Mouse (Mus musculus) heart, adult 8-10 months (tissue): Measurements from ENCODE around the gene Ppil6. TPM values are rescaled to one million over a fixed set of nuclear protein-coding genes. Genes with fewer than 3 reads are reported as not detected.

Experiments
- DNase-seq: peaks from one replicate; pipeline ENCODE4 v3.0.0; 2022; ENCODE audit warnings: low spot score
- total RNA-seq, 4 experiments: library from RNA; stranded (reverse); gene quantifications; 2 replicates each; pipeline ENCODE4 v1.2.4; 2022

Ppil6 gene
- total RNA-seq, 4 experiments from 2014 or later, result 0.78 to 1.4 (median 1.1) TPM

DNA sequence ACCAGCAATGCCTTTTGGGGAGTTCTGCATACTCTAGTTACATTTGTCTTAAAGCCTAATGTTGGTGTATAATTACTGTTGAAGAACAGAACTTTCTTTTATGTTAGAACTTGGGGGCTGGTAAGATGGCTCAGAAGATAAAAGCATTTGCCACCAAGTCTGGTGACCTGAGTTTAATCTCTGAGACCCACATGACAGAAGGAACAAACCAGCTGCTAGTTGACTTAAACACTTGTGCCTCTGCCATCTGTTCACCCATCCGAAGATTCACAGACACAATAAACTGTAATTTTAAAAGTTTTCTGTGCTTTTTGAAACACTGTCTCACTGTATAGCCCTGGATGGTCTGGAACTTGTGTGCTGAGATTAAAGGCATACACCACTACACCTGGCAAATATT is 35.5 kb downstream of the Ppil6 start:
- no peak for DNase-seq

DNA sequence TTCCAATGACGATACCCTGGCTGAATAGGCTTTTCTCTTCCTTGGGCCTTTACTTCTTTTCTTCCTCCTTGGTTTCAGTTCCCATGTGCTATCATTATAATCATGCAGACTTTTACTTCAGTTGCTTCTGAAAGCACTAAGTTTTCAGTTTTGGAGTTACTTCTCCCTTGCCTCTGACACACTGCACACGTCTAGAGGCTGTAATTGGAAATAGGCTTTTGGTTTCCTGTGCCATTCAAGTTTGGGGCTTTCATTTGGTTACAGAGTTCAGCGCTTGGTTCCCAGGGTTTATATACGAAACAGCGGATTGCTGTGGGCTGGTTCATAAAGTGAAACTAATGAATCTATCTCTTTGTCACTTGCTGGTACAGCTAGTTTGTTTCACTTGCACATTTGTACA is 39.7 kb downstream of the Ppil6 start:
- no peak for DNase-seq

DNA sequence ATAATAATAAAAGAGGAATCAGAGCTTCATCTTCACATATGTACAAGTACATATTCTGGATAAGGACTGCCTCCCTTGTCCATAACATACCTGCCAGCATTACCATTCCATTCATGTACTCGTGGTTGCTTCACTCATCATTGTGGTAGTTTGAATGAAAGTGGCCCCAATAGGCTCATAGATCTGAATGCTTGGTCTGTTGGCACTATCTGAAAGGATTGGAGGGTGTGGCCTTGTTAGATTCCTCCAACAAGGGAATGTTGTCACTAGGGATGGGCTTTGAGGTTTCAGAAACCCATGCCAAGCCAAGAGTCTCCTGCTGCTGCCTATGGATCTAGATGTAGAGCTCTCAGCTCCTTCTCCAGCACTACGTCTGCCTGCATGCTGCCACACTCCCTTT is 45.8 kb downstream of the Ppil6 start:
- no peak for DNase-seq

DNA sequence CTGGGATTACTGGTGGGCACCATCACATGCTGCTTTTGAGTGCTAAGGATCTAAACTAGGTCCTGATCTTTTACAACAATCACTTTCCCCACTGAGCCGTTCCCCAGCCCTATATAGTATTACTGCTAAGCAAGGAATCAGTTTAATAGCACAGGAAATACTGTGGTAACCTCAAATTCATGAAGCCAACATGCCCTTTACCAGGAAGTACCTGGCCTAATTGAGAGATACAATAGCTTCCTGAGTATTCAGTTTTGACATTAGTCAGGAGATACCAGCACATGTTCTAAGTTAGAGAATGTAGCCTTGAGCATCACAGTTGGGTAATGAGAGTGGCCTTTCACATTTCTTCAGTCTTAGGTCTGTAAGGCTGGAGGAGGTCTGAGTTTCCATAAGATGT is 46.5 kb downstream of the Ppil6 start:
- no peak for DNase-seq

DNA sequence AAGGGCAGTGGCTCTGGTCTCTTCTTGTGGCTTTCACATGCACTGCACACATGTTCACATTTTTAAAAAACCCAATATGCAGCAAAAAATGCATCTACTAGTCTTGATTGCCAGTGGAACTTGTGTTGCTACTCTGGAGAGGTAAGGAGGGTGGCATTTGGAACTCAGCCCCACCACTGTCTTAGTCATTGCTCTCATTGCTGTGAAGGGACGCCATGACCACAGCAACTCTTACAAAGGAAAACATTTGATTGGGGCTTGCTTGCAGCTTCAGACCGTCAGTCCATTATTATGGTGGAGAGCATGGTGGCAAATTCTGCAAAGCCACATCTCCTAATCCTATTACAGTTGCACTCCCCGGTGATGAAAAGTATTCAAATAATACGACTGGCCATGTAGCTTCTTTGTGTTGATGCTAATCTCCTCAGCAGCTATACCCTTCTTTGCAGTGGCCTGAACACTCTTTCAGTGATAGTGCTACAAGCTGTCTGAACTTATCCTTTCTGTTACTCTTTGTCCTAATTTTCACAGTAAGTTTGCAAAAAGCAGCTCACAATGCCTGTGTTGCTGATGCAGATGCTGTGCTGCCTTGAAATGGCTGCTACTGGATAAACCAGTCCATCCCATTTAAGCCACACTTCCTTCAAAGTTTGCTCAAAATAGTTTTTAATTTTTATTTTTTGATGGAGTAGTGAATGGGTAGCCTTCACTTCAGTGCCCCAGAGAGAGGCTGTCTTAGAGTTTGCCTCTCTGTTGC is 47.2 kb downstream of the Ppil6 start:
- DNase-seq, result no peak

DNA sequence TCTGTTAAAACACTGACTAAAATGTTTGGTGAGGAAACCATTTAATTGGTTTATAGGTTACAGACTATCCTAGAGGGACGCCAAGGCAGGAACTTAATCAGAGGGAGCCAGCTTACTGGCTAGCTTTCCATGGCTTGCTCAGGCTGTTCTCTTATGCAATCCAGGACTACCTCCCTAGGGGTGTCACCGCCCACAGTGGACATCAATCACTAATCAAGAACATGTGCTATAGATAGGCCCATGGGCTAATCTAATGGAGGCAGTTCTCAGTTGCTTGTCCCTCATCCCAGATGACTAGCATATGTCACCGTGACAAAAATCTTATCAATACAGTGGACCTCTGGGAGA is 47.7 kb downstream of the Ppil6 start:
- DNase-seq, result no peak

DNA sequence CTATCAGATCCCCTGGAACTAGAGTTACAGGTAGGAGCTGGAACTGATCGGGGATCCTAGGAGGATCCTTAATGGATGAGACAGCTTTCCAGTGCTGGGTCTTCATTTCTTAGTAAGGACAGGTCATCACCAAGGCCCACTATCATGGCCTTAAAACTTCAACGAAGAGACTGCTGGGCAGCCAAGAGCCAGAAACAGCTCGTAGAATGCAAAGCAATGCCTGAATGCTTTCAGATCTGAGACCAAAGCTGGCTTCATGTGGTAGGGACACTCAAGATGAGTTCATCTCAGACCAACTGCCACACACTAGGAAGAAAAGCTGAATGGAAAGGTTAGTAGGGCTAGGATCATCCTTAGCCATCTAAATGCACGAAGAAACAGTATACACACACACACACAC is 48.7 kb downstream of the Ppil6 start:
- DNase-seq, result no peak

DNA sequence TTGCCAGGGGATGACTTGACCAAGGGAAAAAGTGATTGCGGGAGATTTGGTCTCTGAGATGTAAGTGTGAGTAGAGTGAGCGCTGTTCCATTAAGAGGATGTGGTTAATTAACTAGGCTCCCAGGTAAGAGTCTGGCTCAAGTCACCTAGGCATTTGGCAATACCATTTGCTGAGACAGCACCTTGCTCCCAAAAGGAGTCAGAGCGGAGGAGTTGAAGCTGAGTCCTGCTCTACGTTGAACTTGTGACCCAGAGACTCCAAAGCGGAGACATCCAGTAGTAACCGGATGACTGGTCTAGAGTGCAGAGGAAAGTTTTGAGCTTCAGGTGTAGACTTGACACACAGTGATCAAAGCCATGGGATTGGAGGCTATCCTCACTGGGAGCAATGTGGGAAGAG is 51.8 kb downstream of the Ppil6 start:
- DNase-seq, result no peak

DNA sequence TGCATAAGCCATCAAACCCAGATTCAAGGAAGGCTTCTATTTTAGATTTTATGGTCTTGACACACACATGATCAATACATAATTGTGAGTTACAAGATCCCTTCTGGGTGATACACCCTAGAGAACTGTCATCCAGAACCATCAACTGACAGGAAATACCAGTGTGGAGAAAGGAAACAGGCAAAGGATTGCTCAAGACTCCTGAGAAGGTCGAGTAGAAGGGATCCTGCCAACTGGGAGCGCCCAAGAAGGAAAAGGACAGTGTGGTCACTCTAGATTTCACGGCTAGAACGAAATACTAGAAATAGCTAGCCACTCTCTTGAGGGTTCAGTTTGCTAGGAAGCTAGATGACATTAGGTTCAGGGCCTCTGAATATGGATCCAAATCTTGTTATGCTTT is 53.2 kb downstream of the Ppil6 start:
- DNase-seq, result no peak

DNA sequence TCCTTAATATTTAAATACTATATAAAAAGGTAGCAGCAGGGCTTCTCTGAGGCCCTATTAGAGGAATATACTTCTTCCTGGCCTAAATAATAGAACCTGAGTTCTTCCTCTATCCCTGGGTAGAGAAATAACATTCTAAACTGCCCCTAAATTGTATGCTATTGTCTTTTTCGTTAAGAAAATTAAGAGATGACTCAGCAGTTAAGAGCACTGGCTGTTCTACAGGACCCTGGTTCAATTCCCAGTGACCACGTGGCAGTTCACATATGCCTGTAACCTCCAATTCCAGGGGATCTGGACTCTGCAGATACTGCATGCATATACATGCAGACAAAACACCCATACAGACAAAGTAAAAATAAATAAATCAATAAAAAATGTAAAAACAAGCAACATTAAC is 53.6 kb downstream of the Ppil6 start:
- no peak for DNase-seq

DNA sequence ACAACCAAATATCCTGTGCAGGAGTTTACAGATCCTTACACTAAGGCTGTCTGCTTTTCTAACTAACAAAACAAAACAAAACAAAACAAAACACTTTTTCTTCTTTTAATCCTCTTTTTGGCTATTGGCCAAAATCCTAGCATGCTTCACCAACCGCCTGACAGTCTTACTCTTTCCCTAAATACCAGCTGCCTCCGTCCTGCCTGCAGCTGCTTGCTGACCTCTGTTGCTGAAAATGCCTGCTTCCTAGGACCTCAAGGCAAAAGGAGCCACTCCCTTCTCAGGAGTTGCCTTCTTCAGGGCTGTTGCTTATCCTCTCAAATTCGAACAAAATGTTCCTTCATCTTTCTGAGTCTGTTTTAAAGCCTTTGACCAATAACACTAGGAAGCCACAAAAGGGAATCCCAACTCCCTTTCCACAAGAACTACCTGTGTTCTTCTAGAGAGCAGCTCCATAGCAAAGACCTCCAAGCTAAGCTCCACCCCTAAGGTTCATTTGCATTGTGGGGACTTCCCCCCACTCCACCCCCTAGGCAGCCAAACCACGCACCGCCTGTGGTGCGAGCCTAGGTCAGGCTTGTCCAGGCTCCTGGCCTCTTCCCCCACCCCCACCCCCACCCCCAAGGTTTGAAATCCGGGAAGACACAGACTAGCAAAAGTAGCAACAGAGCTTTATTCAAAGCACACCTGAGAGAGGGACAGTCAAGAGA is 54.4 kb downstream of the Ppil6 start:
- no peak for DNase-seq

DNA sequence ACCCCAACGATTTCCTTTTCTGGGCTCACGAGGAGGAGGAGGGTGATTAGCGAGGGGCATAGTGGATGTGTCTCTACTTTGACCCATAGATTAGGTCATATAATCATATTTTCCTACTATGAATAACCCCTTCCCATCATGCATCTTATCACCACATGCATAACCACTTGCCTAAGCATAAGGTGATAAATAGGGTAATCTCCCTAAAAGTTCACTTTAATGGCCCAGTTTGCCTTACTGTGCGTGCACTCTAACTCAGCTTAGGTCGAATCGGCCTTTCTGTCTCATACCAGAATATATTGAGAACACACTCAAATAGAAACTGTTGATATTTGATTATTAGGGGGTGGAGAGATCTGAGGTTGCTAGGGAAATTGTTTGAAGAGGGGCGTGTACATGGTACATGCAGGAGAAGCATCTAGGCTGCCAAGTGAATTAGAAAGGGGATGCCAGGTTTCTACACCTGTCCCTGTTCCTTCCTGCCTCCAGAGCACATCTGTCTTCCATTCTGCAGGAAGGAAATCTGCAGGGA is 55.1 kb downstream of the Ppil6 start:
- no peak for DNase-seq

DNA sequence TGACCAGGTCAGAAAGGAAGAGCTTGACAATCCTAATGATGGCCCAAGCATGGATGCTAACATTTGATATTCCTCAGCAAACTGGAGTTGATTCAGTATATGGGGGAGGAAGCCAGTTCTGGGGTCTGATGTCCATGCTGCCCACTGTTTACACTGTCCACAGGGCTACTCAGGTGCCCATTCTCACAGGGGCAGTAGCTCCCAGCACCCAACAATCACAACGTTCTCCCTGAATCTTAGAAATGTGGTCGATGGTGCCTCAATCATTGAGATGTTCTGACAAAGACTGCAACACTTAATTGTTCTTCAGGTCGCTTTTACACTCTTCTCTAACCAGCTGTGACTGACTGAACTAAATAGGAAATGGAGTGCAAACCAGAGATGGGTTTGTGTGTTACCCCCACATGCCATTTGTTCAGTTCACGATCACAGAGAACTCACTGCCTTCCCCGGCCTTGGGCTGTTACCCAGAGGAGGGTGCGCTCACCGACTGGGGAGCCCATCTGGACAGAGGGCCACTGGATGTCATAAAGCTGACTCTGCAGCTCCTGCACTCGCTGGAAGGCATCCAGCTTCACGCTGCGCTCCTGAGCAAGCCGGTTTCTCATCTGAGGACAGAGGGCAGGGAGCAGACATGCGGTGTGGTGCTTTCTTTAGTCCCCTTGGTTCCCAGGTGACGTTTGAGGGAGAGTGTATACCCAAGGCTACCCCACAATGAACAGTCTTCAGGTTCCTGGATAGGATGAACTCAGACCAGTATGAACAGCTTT is 56.3 kb downstream of the Ppil6 start:
- DNase-seq, result no peak

DNA sequence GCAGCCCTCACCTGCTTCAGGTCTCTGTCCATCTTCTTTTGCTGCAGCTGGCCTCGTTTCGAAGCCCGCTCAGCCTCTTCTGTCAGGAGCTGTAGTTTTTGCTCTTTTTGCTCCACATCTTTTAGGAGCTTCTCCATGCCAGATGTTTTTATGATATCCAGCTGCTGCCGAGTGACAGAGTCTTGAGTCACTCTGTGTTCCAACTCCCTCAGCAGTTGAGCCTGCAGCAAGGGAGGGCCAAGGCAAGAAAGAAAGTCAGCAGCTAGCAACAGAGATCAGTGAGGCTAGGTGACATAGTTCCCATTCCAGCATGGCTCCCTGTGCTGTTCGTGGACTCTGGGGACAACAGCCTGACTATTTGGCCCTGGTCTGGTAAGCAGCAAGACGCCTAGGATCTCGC is 60.5 kb downstream of the Ppil6 start:
- DNase-seq, result peak; percentile 40

DNA sequence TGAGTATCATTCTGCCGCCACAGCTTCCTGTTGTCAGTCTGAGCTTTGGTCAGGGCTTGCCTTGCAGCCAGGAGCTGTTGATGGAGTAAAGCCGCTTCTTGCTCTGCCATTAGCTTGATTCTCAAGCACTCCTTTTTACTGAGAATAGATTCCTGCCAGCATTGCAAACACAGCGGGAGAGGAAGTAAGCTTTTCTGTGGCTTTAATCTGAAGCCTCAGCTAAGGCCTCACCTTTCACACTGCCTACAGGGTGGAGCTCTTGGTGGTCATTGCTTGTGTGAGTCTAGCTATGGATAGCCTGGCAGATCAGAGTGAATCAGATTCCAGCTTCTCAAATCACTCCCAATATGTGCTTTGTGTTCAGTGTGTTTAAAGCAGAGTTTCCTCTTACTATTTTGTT is 62.1 kb downstream of the Ppil6 start:
- DNase-seq, result no peak

DNA sequence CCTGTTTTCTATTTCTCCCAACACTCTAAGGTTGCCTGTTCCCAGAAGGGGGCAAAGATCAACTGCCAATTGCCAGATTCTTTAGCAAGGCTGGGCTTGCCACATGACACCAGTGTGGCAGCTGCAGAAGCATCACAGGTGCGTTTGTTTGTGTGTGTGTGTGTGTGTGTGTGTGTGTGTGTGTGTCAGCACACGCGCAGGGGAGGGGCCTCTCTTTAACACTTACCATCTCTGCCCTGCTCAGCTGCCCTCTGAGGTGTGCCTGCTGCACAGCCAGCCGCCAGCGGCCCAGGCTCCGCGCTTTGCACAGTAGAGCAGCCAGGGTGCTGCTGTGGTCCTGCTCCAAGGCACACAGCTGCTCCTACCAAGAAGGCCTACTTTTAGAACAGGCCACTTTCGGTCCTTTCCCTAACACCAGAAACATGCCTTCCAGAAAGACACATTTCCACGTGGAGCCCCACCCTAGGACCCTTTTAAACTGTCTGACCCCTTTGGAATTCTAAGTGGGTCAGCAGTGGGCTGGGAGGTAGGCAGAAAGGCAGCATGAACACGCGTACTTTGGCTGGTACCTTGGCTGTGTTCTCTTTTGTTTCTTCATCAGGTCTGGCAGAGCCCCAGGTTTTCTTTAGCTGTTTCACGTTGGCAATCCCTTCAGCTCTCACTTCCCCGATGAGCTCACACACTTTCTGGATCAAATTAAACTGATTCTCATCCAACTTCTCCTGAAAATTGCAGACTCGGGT is 62.8 kb downstream of the Ppil6 start:
- DNase-seq, result peak; percentile 47

DNA sequence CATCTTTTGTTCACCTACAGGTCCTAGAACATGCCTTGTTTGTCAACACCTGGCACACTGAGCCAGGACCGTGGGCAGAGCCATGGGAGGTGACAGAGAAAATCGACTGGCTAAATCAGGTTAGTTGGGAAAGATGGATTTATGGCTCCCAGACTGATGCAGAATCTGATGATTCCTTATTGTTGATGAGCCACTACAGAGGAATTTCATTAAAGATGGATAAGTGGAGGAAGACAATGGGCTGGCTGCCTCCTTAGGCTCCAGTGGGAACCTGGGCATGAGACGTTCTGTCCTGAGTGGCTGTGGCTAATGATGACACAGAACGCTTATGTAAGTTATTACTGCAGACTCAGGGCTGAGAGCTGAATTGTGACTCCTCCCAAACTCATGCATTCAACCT is 63.5 kb downstream of the Ppil6 start:
- DNase-seq, result no peak

DNA sequence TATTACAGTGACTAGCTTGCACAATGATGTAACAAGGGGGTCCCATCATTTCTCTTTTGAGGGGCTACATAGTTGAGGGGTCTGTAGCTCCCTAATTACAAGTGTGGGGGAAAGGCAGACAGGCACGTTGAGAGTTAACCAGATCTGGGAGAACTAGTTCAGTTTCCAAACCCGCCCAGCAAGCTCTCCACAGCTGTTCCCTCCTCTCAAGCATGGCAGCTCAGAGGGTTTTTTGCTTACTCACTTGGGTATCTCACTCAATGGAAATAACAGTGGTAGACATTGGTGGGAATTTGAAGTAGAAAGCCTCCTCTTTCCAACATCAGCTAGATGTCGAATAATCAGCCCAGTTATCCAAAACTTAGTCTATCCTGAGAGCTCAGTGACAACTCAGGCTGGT is 64.8 kb downstream of the Ppil6 start:
- DNase-seq, result no peak

DNA sequence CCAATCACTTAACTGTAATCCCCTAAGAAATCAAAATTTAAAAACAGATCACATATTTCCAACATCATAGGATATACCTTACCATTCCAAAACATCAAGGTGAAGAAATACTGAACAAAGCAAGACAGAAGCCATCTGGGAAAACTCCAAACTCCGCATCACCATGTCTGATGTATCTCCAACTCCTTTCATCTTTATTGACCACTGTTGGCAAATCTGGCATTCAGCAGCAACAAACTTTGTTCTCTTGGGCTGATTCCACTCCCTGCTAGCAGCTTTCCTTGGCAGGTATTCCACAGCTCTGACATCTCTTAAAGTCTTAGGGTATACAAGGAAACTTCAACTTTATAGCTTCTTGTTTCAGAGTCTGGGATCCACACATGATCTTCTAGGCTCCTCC is 68.2 kb downstream of the Ppil6 start:
- DNase-seq, result no peak

DNA sequence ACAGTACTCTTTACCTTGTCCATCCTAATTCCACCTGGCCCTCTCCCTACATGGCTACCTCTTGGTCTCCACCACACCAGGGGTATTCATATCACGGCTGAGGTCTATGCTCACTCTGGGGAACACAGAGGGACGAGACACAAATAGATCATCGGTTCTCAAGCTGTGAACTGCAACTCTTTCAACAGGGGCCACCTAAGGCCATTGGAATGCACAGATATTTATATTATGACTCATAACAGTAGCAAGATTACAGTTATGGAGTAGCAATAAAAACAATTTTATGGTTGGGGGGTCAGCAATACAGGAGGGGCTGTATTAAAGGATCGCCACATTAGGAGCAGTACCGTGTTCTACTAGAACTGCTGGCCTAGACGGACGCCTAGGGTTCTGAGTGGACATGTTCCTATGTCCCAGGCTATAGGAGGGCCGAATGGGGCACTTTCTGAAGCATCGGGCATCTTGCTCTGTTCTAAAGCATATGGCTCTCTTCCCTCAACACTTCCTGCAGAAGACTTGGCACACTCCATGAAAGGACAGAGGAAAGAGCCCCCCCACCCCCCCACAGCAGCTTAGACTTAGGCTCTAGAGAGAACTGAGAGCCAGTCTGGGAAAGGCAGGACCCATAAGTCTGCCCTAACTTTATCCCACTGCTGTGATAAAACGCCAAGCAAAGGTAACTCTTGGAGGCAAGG is 71.6 kb downstream of the Ppil6 start:
- no peak for DNase-seq
